Mouse (Mus musculus): ENCODE data around the gene Bach1. TPM values are rescaled to one million over a fixed set of nuclear protein-coding genes. Genes with fewer than 3 reads are reported as not detected.

The Bach1 gene
- total and polyA plus RNA-seq, 2 experiments from 2014 or later, result 13.1 to 34.2 TPM

DNA sequence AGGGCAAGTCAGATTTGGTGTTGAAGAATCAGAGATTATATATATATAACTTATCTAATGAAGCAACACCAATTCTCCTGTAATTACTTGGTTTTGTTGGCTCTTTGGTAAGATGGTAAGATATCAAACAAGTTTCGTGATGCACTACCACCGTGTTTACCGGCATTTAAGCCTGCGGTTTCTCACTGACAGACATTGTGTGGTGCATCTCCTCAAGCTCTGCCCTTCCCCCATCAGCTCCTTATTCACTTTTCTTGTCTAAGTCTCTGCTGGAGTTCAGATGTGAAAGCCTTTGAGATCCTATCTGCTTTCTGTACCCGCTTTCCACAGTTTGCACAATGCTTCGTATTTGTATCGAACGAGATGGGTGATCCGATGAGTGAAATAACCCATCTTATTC lies 41.5 kb upstream of the Bach1 start:
- ATAC-seq, result no peak
- WGBS, result 93% methylated on average over 9 of the region's 9 CpGs

GRCm38 (mm10) chr16:87661024-87661471 lies 37.7 kb upstream of the Bach1 start:
- H3K9me3 ChIP-seq (ENCODE audit: low read length), result no peaks in the 10 kb centered on the region
- H3K4me2 ChIP-seq (ENCODE audit: low read depth, low read length), result no peak overlapping the region
- no peaks in the 10 kb centered on the region for H3K36me3 ChIP-seq (ENCODE audit: insufficient read depth, low read length)
- H3K9ac ChIP-seq (replicated peaks; ENCODE audit: low read length), result no peak overlapping the region
- no peak for ATAC-seq
- H3K4me1 ChIP-seq (ENCODE audit: insufficient read depth, low read length), result no peaks in the 10 kb centered on the region
- no peaks in the 10 kb centered on the region for H3K27me3 ChIP-seq (ENCODE audit: insufficient read depth, low read length)
- no peak overlapping the region for H3K4me3 ChIP-seq (ENCODE audit: low read length)
- 78% methylated on average over 12 of the region's 12 CpGs for WGBS
- H3K27ac ChIP-seq, result no peak overlapping the region; the same call in 1 of the 2 replicates
- no peak for TF ChIP-seq CTCF (IDR thresholded peaks at IDR 0.05; ENCODE audit: low read depth)
- no peak for DNase-seq (ENCODE audit: low spot score)

More for the DNA sequence above, 41.5 kb upstream of the Bach1 start:
- TF ChIP-seq CTCF (IDR thresholded peaks at IDR 0.05; ENCODE audit: low read depth), result no peak
- no peak overlapping the region for H3K4me2 ChIP-seq (ENCODE audit: low read depth, low read length)
- no peak overlapping the region for H3K27ac ChIP-seq
- no peaks in the 10 kb centered on the region for H3K36me3 ChIP-seq (ENCODE audit: insufficient read depth, low read length)
- no peaks in the 10 kb centered on the region for H3K4me1 ChIP-seq (ENCODE audit: insufficient read depth, low read length)
- H3K27me3 ChIP-seq (ENCODE audit: insufficient read depth, low read length), result no peaks in the 10 kb centered on the region
- no peak overlapping the region for H3K4me3 ChIP-seq (ENCODE audit: low read length)
- DNase-seq (ENCODE audit: low spot score), result no peak
- H3K9me3 ChIP-seq (ENCODE audit: low read length), result no peaks in the 10 kb centered on the region
- H3K9ac ChIP-seq (replicated peaks; ENCODE audit: low read length), result no peak overlapping the region

GRCm38 (mm10) chr16:87661636-87662035 lies 37.1 kb upstream of the Bach1 start:
- Histone ChIP-seq H3K9ac (replicated peaks; ENCODE audit: low read length) (no peak overlapping the region), H3K36me3 (ENCODE audit: insufficient read depth, low read length) (no peaks in the 10 kb centered on the region), H3K4me3 (ENCODE audit: low read length) (no peak overlapping the region), H3K9me3 (ENCODE audit: low read length) (no peaks in the 10 kb centered on the region), H3K4me2 (ENCODE audit: low read depth, low read length) (no peak overlapping the region), H3K4me1 (ENCODE audit: insufficient read depth, low read length) (no peaks in the 10 kb centered on the region), H3K27ac (no peak overlapping the region; the same call in 1 of the 2 replicates), H3K27me3 (ENCODE audit: insufficient read depth, low read length) (no peaks in the 10 kb centered on the region)
- DNase-seq (ENCODE audit: low spot score) (no peak), ATAC-seq (no peak)
- TF ChIP-seq CTCF (IDR thresholded peaks at IDR 0.05; ENCODE audit: low read depth), result no peak
- 86% methylated on average over 8 of the region's 8 CpGs for WGBS

- TF ChIP-seq CTCF (IDR thresholded peaks at IDR 0.05; ENCODE audit: low read depth), result no peak
Observed at GRCm38 (mm10) chr16:87662528-87662927, 36.2 kb upstream of the Bach1 start.

DNA sequence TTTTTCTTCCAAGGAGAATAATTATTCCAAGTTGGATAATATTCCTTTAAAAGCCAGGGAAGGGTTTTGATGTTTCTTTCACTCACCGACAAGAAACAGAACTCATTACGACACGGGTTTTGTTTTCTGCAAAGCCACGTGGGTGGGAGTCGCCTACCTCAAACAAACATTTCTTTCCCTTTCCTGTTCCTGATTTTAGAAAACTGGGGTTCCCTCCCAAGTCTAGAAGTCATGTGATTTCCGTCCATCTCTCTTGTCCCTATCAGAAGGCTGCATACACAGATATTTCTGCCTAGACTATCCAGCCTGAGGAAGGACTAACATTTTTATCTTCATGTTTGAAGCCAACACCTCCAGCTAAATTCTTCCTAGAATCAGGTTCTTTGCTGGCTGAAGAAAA lies 34.9 kb upstream of the Bach1 start:
- ATAC-seq, result no peak
- Histone ChIP-seq H3K4me1 (ENCODE audit: insufficient read depth, low read length) (no peaks in the 10 kb centered on the region), H3K9ac (replicated peaks; ENCODE audit: low read length) (no peak overlapping the region), H3K9me3 (ENCODE audit: low read length) (no peaks in the 10 kb centered on the region), H3K36me3 (ENCODE audit: insufficient read depth, low read length) (no peaks in the 10 kb centered on the region), H3K27ac (no peak overlapping the region), H3K27me3 (ENCODE audit: insufficient read depth, low read length) (no peaks in the 10 kb centered on the region), H3K4me2 (ENCODE audit: low read depth, low read length) (no peak overlapping the region), H3K4me3 (ENCODE audit: low read length) (no peak overlapping the region)
- no peak for TF ChIP-seq CTCF (IDR thresholded peaks at IDR 0.05; ENCODE audit: low read depth)
- DNase-seq (ENCODE audit: low spot score), result no peak
- WGBS, result 77% methylated on average over 6 of the region's 6 CpGs

More at GRCm38 (mm10) chr16:87662528-87662927, 36.2 kb upstream of the Bach1 start:
- H3K27ac ChIP-seq, result no peak overlapping the region
- no peaks in the 10 kb centered on the region for H3K27me3 ChIP-seq (ENCODE audit: insufficient read depth, low read length)
- 94% methylated on average over 2 of the region's 2 CpGs for WGBS
- no peaks in the 10 kb centered on the region for H3K36me3 ChIP-seq (ENCODE audit: insufficient read depth, low read length)
- DNase-seq (ENCODE audit: low spot score), result no peak
- H3K4me2 ChIP-seq (ENCODE audit: low read depth, low read length), result no peak overlapping the region
- H3K9ac ChIP-seq (replicated peaks; ENCODE audit: low read length), result no peak overlapping the region
- no peaks in the 10 kb centered on the region for H3K4me1 ChIP-seq (ENCODE audit: insufficient read depth, low read length)
- H3K9me3 ChIP-seq (ENCODE audit: low read length), result no peaks in the 10 kb centered on the region
- no peak overlapping the region for H3K4me3 ChIP-seq (ENCODE audit: low read length)
- ATAC-seq, result no peak

- Histone ChIP-seq H3K4me1 (ENCODE audit: insufficient read depth, low read length) (no peaks in the 10 kb centered on the region), H3K27me3 (ENCODE audit: insufficient read depth, low read length) (no peaks in the 10 kb centered on the region), H3K4me3 (ENCODE audit: low read length) (no peak overlapping the region), H3K9ac (replicated peaks; ENCODE audit: low read length) (no peak overlapping the region), H3K36me3 (ENCODE audit: insufficient read depth, low read length) (no peaks in the 10 kb centered on the region), H3K9me3 (ENCODE audit: low read length) (no peaks in the 10 kb centered on the region), H3K27ac (no peak overlapping the region), H3K4me2 (ENCODE audit: low read depth, low read length) (no peak overlapping the region)
- TF ChIP-seq CTCF (IDR thresholded peaks at IDR 0.05; ENCODE audit: low read depth), result no peak
- no peak for DNase-seq (ENCODE audit: low spot score)
- no peak for ATAC-seq
- WGBS, result 46% methylated on average over 9 of the region's 9 CpGs
Observed at GRCm38 (mm10) chr16:87665246-87665645, 33.5 kb upstream of the Bach1 start.

- 81% methylated on average over 19 of the region's 19 CpGs for WGBS
- H3K27ac ChIP-seq, result no peak overlapping the region
- no peaks in the 10 kb centered on the region for H3K4me1 ChIP-seq (ENCODE audit: insufficient read depth, low read length)
- ATAC-seq (no peak), DNase-seq (ENCODE audit: low spot score) (no peak)
- no peaks in the 10 kb centered on the region for H3K9me3 ChIP-seq (ENCODE audit: low read length)
- no peak for TF ChIP-seq CTCF (IDR thresholded peaks at IDR 0.05; ENCODE audit: low read depth)
- no peak overlapping the region for H3K4me2 ChIP-seq (ENCODE audit: low read depth, low read length)
- H3K36me3 ChIP-seq (ENCODE audit: insufficient read depth, low read length), result no peaks in the 10 kb centered on the region
- no peaks in the 10 kb centered on the region for H3K27me3 ChIP-seq (ENCODE audit: insufficient read depth, low read length)
- no peak overlapping the region for H3K4me3 ChIP-seq (ENCODE audit: low read length)
- H3K9ac ChIP-seq (replicated peaks; ENCODE audit: low read length), result no peak overlapping the region
Observed at GRCm38 (mm10) chr16:87665752-87666619, 32.8 kb upstream of the Bach1 start.

Data from hindbrain, postnatal 0 days (tissue).